Mouse (Mus musculus) liver, embryonic 14.5 days (tissue): ENCODE measurements around the gene Mpped2.

ENCODE experiments used
- CTCF ChIP-seq: IDR thresholded peaks from 2 replicates; pipeline ENCODE4 v1.5.1; 2016; ENCODE audit warnings: antibody characterized with exemption, low read depth, control low read depth
- EP300 ChIP-seq: IDR thresholded peaks from 2 replicates; pipeline ENCODE4 v1.6.1; 2016; ENCODE audit warnings: antibody characterized with exemption, low read depth

GRCm38 (mm10) chr2:106788573-106788972 is 95.5 kb downstream of the Mpped2 start:
- TF ChIP-seq EP300 (no peak), CTCF (no peak)
